Mouse (Mus musculus) cortical plate, adult 2 months (tissue): ENCODE measurements around the gene Gm7247.
"Not testable (repeated sequence)": the region's sequence is repeated elsewhere in the genome, so short reads cannot be mapped to it uniquely, and the experiment has no call there.

Experiments
- CTCF ChIP-seq: fragments of 200-500 bp; IDR thresholded peaks from 2 replicates; pipeline ENCODE4 v1.5.1; 2011; ENCODE audit warnings: mild to moderate bottlenecking, control low read depth, low read length; ENCODE audit not compliant: insufficient read depth; ENCODE audit errors: extremely low read depth
- POLR2A ChIP-seq: fragments of 200-500 bp; IDR thresholded peaks from 2 replicates; pipeline ENCODE4 v1.6.1; 2011; ENCODE audit warnings: mild to moderate bottlenecking, low read length, control low read depth; ENCODE audit not compliant: insufficient read depth; ENCODE audit errors: extremely low read depth

DNA sequence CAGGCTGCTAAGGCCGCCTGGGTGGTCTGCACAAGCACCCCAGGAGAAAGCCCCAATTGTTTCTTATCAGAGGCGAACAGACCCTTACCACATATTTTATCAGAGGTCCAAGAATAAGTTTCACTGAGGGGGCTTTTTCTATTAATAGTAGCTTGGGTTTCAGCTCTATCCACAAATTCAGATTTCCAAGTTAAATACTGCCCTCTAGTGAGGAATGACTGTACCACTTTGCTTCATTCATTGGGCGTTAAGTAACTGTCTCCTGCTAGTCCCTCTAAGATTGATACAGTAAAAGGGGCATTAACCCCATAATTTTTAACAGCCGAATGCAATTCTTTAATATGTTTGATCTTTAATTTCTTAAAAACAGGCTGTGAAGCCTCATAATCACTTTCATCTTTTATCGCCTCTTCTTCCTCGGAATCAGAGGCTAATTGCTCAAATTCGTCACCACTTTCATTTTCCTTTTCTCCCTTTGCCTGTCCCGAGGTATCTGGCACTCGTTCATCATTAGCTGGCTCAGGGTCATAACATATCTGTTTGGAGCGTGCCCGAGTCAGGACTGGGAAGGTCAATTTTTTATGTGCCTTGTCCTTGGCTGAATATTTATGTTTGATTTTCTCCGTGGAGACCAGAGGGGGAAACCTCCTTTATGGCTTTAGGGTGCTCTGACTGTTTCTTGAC is 119.9 kb downstream of the Gm7247 start:
- TF ChIP-seq CTCF, POLR2A: not testable (repeated sequence)
